Mouse (Mus musculus) liver, embryonic 14.5 days (tissue): ENCODE results near the gene Nlrp5. TPM values are rescaled to one million over a fixed set of nuclear protein-coding genes. Genes with fewer than 3 reads are reported as not detected.
"Not testable (repeated sequence)": the region's sequence is repeated elsewhere in the genome, so short reads cannot be mapped to it uniquely, and the experiment has no call there.

Experiments
- ATAC-seq: fragments of 200-750 bp; cut with Nextera tagmentation; 2 replicates; pipeline ENCODE4 v1.8.0; 2017; ENCODE audit warnings: moderate number of reproducible peaks, mild to moderate bottlenecking, moderate library complexity; ENCODE audit not compliant: insufficient read depth
- DNase-seq, 3 experiments: peaks; one replicate each; pipeline ENCODE4 v3.0.0-alpha.2; 2012 to 2013; ENCODE audit warnings: low read depth in 3 of 3, low spot score in 3 of 3
- H3K27ac ChIP-seq: fragments of 300-500 bp; sonication (generic); 2 replicates; pipeline ENCODE4 v1.5.1; 2014; ENCODE audit warnings: moderate library complexity, mild to moderate bottlenecking, control low read depth, inconsistent platforms
- H3K27me3 ChIP-seq: fragments of 300-500 bp; sonication (generic); 2 replicates; pipeline ENCODE4 v1.6.1; 2014; ENCODE audit warnings: mild to moderate bottlenecking, low read length, moderate library complexity; ENCODE audit not compliant: control insufficient read depth, insufficient read depth
- H3K36me3 ChIP-seq: fragments of 300-500 bp; sonication (generic); replicated peaks from 2 replicates; pipeline ENCODE4 v1.6.1; 2014; ENCODE audit warnings: low read depth; ENCODE audit not compliant: control insufficient read depth, insufficient read depth
- H3K4me1 ChIP-seq, 2 experiments: fragments of 200-500 bp in 1 of 2; fragments of 300-500 bp in 1 of 2; sonication (generic) in 1 of 2; replicated peaks; 2 replicates each; pipeline ENCODE4 v1.6.1; 2012 to 2014; ENCODE audit warnings: antibody characterized with exemption in 1 of 2, inconsistent platforms in 1 of 2, low read length in 1 of 2; ENCODE audit not compliant: control insufficient read depth in 2 of 2, insufficient read depth in 2 of 2
- H3K4me2 ChIP-seq: fragments of 300-500 bp; sonication (generic); 2 replicates; pipeline ENCODE4 v1.6.1; 2014; ENCODE audit warnings: low read depth, mild to moderate bottlenecking, control low read depth, moderate library complexity
- H3K4me3 ChIP-seq, 2 experiments: fragments of 200-500 bp in 1 of 2; fragments of 300-500 bp in 1 of 2; sonication (generic) in 1 of 2; 2 replicates each; pipeline ENCODE4 v1.5.1; 2012 to 2014; ENCODE audit warnings: low read depth in 2 of 2, low read length in 2 of 2, mild to moderate bottlenecking in 2 of 2, control low read depth in 1 of 2, inconsistent platforms in 1 of 2, moderate library complexity in 1 of 2; ENCODE audit not compliant: insufficient read depth in 1 of 2
- H3K9ac ChIP-seq: fragments of 300-500 bp; sonication (generic); replicated peaks from 2 replicates; pipeline ENCODE4 v1.6.1; 2014; ENCODE audit warnings: mild to moderate bottlenecking, control low read depth, moderate library complexity
- H3K9me3 ChIP-seq: fragments of 300-500 bp; sonication (generic); 2 replicates; pipeline ENCODE4 v1.6.1; 2016; ENCODE audit warnings: low read length, mixed read lengths; ENCODE audit not compliant: control insufficient read depth
- CTCF ChIP-seq: IDR thresholded peaks from 2 replicates; pipeline ENCODE4 v1.5.1; 2016; ENCODE audit warnings: antibody characterized with exemption, low read depth, control low read depth
- EP300 ChIP-seq: IDR thresholded peaks from 2 replicates; pipeline ENCODE4 v1.6.1; 2016; ENCODE audit warnings: antibody characterized with exemption, low read depth
- WGBS: fragments of 180-500 bp; shearing (Covaris S2); extraction: QIAGEN DNeasy Blood & Tissue Kit; methylation state at CpG from one replicate; pipeline ENCODE4 v1.1.7; 2014; ENCODE audit not compliant: insufficient replicate concordance; 5-methylcytosine and 5-hydroxymethylcytosine counted together
- microRNA-seq: library from miRNA; unstranded; fragments of <30 nt; microRNA quantifications from one replicate; pipeline ENCODE4, GENCODE M21; 2016
- polyA plus RNA-seq, 2 experiments: library from polyadenylated mRNA; depleted of rRNA in 1 of 2; stranded (reverse) in 1 of 2; unstranded in 1 of 2; fragments of >200 nt; fragmentation: Nextera tagmentation in 1 of 2; extraction: Ambion mirVana in 1 of 2; gene quantifications; 2 replicates each; pipeline versions ENCODE4 v1.2.1 to v1.2.3; 2012 to 2014

The Nlrp5 gene
- polyA plus RNA-seq (2012; rRNA removed) (not detected in 2 replicates), polyA plus RNA-seq (2014; fragmentation: Nextera tagmentation; extraction: Ambion mirVana) (not detected in 2 replicates)

DNA sequence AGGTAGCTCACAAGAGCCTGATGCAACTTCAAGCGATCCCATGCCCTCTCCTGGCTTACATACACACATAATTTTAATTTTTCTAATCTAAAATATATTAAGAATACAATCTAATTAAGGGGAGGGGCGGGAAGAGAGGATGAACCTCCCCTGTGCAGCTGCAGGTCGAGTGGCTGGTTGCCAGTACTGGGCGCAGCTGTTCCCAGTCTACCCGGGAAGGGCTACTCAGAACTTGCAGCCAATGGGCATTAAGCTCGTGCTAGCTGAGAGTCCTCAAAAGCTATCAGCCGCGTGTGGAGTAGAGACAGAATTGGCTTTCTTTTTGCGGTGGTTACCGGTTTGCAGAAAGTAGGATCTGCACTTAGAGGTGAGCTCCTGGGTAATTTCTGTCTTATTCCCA lies at the start of gene Nlrp5:
TSS of gene Nlrp5 (plus strand) at position 301 of the 400 bp plus-strand sequence.
- no peaks in the 10 kb centered on the region for H3K27me3 ChIP-seq
- 41% methylated on average over 10 of the region's 10 CpGs for WGBS
- DNase-seq, result no peak

DNA sequence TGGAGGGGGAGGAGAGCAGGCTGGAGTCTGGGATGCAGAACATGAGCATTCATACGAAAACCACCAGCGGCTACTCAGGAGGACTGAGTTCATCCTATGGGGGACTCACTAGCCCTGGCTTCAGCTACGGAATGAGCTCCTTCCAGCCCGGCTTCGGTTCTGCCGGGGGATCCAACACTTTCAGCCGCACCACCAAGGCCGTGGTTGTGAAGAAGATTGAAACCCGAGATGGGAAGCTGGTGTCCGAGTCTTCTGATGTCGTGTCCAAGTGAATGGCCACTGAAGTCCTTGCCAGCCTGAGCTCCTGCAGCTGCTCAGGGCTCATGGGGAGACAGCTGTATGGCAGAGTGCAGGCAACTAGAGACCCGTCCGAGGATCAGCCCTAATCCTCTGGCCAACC lies 27.4 kb upstream of the Nlrp5 start:
- 63% methylated on average over 11 of the region's 13 CpGs for whole genome bisulfite sequencing
- not testable (repeated sequence) for H3K27me3 ChIP-seq, H3K9me3 ChIP-seq, DNase-seq, H3K4me3 ChIP-seq, H3K4me1 ChIP-seq, ATAC-seq, H3K36me3 ChIP-seq, H3K9ac ChIP-seq, H3K27ac ChIP-seq, H3K4me2 ChIP-seq

More for the DNA sequence above, at the start of gene Nlrp5:
- TF ChIP-seq EP300 (no peak), CTCF (no peak)
- no peaks in the 10 kb centered on the region for H3K4me1 ChIP-seq
- ATAC-seq, result no peak
- no peak within 1 kb of the TSS for H3K27ac ChIP-seq
- no peaks in the 10 kb centered on the region for H3K36me3 ChIP-seq
- no peak within 1 kb of the TSS for H3K4me3 ChIP-seq
- H3K4me2 ChIP-seq, result no peak within 1 kb of the TSS
- H3K9ac ChIP-seq, result no peak within 1 kb of the TSS
- no peaks in the 10 kb centered on the region; the same call in 1 of the 2 replicates for H3K9me3 ChIP-seq

DNA sequence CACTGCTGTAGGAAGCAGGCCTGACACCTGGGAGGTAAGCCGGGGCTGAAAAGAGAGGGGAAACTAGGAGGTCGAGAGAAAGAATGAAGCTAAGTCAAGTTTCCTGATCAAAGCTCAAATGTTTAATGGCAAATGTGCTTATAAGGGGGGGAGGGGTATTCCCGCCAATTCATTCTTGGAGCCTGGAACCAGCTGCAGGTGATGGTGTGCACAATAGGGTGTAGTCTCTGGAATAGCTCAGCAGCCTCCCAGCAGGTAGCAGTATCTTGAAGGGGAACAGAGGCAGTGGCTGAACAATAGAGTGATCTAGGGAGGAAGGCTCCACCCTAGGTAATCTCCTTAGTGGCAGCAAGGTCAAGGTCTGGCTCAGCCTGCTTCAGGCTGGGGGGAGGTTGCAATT lies 84.5 kb downstream of the Nlrp5 start:
- H3K4me2 ChIP-seq, H3K27me3 ChIP-seq, H3K9ac ChIP-seq, ATAC-seq, H3K9me3 ChIP-seq, H3K4me3 ChIP-seq, DNase-seq, H3K36me3 ChIP-seq, H3K4me1 ChIP-seq, H3K27ac ChIP-seq: not testable (repeated sequence)
- 41% methylated on average over 3 of the region's 3 CpGs for WGBS

DNA sequence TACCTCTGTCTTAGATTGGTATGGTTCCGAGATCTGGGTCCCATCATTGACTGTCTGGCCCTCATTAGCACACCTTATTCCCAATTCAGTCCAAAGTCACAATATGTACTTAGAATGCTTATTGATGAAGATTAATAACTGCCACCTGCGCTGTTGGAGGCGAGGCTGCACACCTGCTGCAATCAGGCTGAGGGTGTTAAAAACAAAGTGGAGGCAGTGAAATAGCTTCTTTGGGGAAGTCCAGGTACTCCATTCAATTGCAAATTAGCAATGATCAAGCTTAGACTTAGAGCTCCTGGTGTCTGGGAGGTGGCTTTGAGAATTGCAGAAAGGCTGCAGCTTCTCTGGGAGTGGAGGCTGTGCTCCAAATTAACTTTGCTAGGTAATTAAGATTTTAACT lies 85.1 kb downstream of the Nlrp5 start:
- H3K27me3 ChIP-seq, H3K4me2 ChIP-seq, ATAC-seq, H3K36me3 ChIP-seq, DNase-seq, H3K9ac ChIP-seq, H3K4me1 ChIP-seq, H3K27ac ChIP-seq, H3K9me3 ChIP-seq, H3K4me3 ChIP-seq: not testable (repeated sequence)
- 36% methylated on average over 3 of the region's 3 CpGs for WGBS

DNA sequence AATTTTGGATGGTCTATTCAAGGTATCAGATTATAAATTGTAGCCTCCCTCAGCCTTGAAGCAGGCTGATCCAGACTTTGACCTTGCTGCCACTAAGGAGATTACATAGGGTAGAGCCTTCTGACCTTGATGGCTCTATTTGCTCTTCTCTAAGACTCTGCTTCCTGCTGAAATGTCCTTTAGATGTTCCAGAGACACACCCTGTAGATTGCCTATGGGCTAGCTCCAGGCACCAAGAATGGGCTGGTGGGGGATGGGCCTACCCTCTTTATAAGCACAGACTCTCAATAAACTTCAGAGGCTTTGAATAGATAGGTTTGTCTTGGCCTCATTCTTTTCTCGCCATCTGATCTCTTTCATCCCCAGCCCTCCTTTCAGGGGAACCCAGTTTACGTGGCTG lies 87.2 kb downstream of the Nlrp5 start:
- not testable (repeated sequence) for H3K9ac ChIP-seq, H3K36me3 ChIP-seq, H3K27ac ChIP-seq, DNase-seq, H3K9me3 ChIP-seq, H3K4me3 ChIP-seq, ATAC-seq, H3K4me2 ChIP-seq, H3K27me3 ChIP-seq, H3K4me1 ChIP-seq
- 36% methylated on average over 2 of the region's 2 CpGs for WGBS

Small RNAs within 50 kb of the gene (microRNA-seq; reads per million reads assigned to microRNA genes)
- not detected for gene Gm25196

Other genes starting within 250 kb of the Nlrp5 start
- gene Gm10662, start 241.4 kb upstream of the Nlrp5 start, polyA plus RNA-seq (2012; rRNA removed), result not detected in 2 replicates
- not detected in 2 replicates for gene Gm10662, start 241.4 kb upstream of the Nlrp5 start, polyA plus RNA-seq (2014; fragmentation: Nextera tagmentation; extraction: Ambion mirVana)
- gene Vmn1r165, start 168.6 kb upstream of the Nlrp5 start, polyA plus RNA-seq (2012; rRNA removed), result not detected in 2 replicates
- not detected in 2 replicates for gene Vmn1r165, start 168.6 kb upstream of the Nlrp5 start, polyA plus RNA-seq (2014; fragmentation: Nextera tagmentation; extraction: Ambion mirVana)
- not detected in 2 replicates for gene Vmn1r166, start 134.2 kb upstream of the Nlrp5 start, polyA plus RNA-seq (2012; rRNA removed)
- gene Vmn1r166, start 134.2 kb upstream of the Nlrp5 start, polyA plus RNA-seq (2014; fragmentation: Nextera tagmentation; extraction: Ambion mirVana), result not detected in 2 replicates
- gene Gm6902, start 107.0 kb upstream of the Nlrp5 start, polyA plus RNA-seq (2012; rRNA removed), result not detected in 2 replicates
- gene Gm6902, start 107.0 kb upstream of the Nlrp5 start, polyA plus RNA-seq (2014; fragmentation: Nextera tagmentation; extraction: Ambion mirVana), result not detected in 2 replicates
- not detected in 2 replicates for gene Nlrp4e, start 84.7 kb upstream of the Nlrp5 start, polyA plus RNA-seq (2012; rRNA removed)
- gene Nlrp4e, start 84.7 kb upstream of the Nlrp5 start, polyA plus RNA-seq (2014; fragmentation: Nextera tagmentation; extraction: Ambion mirVana), result not detected in 2 replicates
- gene Vmn1r167, start 121.3 kb downstream of the Nlrp5 start, polyA plus RNA-seq (2012; rRNA removed), result not detected in 2 replicates
- not detected in 2 replicates for gene Vmn1r167, start 121.3 kb downstream of the Nlrp5 start, polyA plus RNA-seq (2014; fragmentation: Nextera tagmentation; extraction: Ambion mirVana)
- gene Vmn1r168, start 153.8 kb downstream of the Nlrp5 start, polyA plus RNA-seq (2012; rRNA removed), result not detected in 2 replicates
- gene Vmn1r168, start 153.8 kb downstream of the Nlrp5 start, polyA plus RNA-seq (2014; fragmentation: Nextera tagmentation; extraction: Ambion mirVana), result not detected in 2 replicates
- gene Vmn1r169, start 189.6 kb downstream of the Nlrp5 start, polyA plus RNA-seq (2012; rRNA removed), result not detected in 2 replicates
- gene Vmn1r169, start 189.6 kb downstream of the Nlrp5 start, polyA plus RNA-seq (2014; fragmentation: Nextera tagmentation; extraction: Ambion mirVana), result not detected in 2 replicates
- not detected in 2 replicates for gene Vmn1r170, start 220.3 kb downstream of the Nlrp5 start, polyA plus RNA-seq (2012; rRNA removed)
- gene Vmn1r170, start 220.3 kb downstream of the Nlrp5 start, polyA plus RNA-seq (2014; fragmentation: Nextera tagmentation; extraction: Ambion mirVana), result not detected in 2 replicates
- not detected in 2 replicates for gene Vmn1r171, start 244.8 kb downstream of the Nlrp5 start, polyA plus RNA-seq (2012; rRNA removed)
- gene Vmn1r171, start 244.8 kb downstream of the Nlrp5 start, polyA plus RNA-seq (2014; fragmentation: Nextera tagmentation; extraction: Ambion mirVana), result not detected in 2 replicates